Mouse (Mus musculus) left cerebral cortex, adult 8-10 months (tissue): ENCODE data around the gene Hacd1. TPM values are rescaled to one million over a fixed set of nuclear protein-coding genes. Genes with fewer than 3 reads are reported as not detected.

Source experiments
- DNase-seq, 2 experiments: peaks; one replicate each; pipeline ENCODE4 v3.0.0; 2022; ENCODE audit warnings: low spot score in 2 of 2
- total RNA-seq, 4 experiments: library from RNA; stranded (reverse); gene quantifications; 2 replicates each; pipeline ENCODE4 v1.2.4; 2022

Gene Hacd1
- total RNA-seq, 4 experiments from 2014 or later: 14.2 to 20.5 (median 17.0) TPM

DNA sequence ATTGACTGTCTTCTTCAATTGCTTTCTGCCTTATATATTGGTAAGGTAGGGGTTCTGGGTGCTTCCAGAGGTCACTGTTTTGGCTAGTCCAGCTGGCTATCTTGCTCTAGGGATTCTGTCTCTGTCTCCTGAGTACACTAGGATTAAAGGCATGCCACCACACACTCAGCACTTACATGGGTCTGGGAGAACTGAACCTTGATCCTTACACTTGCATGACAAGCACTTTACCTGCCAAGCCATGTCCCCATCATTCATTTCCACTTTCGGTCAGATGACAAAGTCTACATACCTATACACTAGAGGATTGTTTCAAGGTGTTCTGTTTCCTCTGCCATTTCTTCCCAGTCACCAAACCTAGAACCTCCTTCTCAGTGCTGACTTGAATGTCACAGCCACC lies 50.8 kb downstream of the Hacd1 start:
- no peak for DNase-seq

DNA sequence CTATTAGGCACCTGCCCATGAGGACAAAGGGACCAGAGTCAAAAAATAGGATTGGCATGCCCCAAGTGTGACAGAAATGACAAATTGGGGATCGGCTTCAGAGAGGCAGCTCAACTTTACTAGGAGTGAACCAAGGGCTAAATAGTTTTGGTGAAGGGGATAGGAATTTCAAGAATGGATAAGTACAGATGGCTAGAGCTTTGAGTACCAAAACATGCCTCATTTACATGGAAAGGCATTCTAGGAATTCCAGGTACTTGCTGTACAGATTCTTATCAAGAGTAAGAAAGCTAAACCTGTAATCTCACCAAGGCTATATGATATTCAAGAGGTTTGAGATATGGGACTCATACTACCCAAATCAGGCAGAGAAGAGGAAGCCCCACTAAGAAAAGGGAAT lies 95.8 kb downstream of the Hacd1 start:
- no peak for DNase-seq

DNA sequence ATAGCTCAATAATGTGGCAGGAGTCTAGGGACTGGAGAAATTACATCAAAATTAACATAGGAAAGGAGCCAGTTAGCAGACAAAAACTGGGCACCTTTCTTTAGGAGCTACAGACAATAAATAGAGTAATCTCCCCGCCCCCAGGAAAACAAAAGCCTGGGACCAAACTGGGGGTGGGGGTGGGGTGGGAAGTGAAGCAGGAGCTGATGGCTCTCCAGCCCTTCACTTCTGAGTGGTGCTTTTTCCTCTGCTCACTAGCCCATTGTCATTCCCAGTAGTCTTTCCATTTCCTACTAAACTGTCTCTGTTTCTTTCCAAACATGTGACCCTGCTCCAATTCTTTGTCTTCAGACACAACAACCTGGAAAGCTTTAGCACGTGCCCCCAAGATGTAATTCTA lies 99.5 kb downstream of the Hacd1 start:
- DNase-seq: no peak

DNA sequence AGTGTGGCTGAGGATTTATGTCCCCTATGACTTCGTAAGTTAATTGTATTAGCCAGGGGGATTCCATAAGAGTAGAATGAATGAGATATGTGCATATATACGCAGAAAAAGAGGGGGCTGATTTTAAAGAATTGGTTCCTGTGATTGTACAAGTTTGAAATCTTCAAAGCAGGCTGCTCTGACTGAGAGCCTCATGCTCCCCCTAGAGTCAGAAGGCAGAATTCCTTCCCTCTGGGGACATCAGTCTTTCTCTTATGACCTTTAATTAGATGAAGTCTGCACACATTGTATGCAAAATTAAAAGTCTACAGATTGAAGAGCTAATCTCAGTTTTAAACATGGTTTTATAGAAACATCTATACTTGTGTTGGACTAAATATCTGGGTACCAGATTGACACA lies 117.8 kb downstream of the Hacd1 start:
- no peak for DNase-seq

DNA sequence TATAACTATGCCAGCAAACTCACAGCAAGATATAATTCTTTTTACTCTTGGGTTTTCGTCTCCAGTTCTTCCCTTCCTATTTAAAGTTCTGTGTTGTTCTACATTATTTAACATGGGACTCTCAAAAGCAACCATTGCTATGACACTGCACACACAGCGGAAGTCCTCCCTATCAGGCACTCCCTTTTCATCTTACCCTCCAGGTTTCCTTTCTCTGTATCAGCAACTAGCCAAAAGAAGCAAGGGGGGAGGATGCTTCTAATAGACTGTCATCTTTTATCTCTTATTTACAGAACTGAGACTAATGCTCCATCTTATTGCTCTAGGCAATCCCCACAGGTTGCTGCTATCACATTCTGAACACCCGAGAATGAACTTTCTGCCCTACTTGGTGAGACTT lies 120.6 kb downstream of the Hacd1 start:
- DNase-seq: no peak

DNA sequence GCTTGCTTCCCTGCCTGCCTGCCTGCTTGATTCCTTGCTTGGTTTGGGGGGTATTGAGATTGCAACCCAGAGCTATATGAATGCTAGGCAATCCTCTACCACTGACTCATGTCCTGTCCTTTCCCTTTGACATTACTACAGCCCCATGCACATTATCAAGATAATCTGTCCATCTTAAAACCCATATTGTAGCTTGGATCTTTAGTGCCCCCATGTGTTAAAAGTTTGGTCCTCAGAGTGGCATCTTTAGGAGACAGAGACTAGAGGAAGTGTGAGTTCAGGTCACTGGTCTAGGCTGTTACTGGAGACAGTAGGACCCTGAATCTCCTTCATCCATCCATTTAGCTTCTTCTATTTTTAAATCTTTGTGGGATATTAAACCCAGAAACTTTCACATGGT lies 123.7 kb downstream of the Hacd1 start:
- DNase-seq: no peak

DNA sequence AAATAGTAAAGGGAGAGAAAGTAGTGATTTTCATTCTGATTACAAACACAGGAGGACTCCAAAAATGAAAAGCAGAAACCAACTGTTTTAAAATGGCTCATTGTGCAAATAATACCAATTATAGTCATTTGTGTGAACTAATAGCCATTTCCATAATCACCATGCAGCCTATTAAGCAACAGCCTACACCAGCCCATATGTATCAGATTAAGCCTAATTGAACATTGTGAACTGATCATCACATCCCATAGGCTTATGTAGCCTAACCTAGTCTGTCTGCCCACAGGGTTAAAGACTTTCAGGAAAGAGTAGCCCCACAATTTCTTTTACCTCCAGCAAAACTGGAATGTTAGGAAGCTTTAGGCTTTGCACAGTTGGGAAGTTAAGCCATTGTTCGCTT lies 125.2 kb downstream of the Hacd1 start:
- DNase-seq: no peak

DNA sequence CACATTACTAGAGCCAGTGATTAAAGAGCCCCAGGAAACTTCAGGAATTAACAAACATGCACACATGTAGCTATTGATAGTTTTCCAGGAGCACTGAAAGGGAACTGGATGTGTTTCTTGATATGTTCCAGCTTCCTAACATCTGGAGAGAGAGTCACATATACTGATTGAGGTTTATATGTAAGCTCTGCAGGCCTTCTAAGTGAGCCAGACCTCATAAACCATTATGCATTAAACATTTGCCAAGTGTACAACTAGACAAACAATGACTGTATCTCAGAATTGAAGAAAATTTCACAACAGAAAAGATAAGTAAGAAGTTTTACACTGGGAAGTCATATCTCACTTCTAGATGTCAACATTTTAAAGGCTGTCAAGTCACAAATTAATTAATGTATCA lies 167.4 kb downstream of the Hacd1 start:
- no peak for DNase-seq

DNA sequence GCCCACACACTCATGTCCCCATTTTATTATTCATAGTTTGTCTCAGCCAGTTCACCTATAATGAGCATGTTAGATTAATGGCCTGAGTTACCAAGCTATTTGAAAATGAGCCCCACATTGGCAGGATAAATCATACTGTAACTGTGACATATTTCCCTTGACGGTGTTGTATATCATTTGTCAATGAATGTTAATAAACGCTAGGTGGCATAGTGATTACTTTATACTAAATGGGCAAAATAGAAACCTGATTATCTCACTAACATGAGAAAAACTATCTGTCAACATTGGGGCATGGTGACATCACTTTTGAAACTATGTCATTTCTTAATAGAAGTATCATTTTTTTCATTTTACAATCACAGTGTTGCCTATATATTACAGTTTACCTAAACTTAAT lies 198.5 kb downstream of the Hacd1 start:
- no peak for DNase-seq

DNA sequence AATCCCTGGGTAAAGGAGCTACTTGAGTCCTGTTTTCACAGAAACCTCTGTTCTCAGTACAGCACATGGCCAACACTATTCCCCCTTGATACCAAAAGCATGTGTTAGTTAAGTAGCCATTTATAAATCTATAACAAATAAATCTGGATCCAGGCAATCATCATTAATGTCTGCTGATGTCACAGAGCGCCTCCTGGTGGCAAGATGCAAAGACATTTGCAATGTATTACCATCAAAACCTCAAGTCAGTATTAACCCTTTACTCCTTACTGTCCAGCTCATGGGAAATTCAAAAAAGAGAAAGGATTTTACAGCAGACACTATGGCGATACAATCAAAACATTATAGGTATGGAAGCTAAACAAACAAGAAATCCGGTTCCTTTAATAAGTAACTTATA lies 200.4 kb downstream of the Hacd1 start:
- no peak for DNase-seq

DNA sequence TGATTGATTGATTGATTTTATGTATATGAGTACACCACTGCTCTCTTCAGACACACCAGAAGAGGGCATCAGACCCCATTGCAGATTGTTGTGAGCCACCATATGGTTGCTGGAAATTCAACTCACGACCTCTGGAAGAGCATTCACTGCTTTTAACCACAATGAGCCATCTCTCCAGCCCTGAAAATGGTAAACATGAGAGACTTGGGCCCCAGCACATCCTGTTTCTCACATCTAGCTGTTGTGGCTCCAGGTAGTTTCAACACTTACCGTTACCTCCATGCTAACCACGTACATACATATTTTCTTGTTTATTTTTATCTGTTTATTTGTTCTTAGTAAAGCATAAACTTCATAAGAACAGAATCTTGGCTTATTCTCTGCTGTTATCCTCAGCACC lies 219.6 kb downstream of the Hacd1 start:
- no peak for DNase-seq

DNA sequence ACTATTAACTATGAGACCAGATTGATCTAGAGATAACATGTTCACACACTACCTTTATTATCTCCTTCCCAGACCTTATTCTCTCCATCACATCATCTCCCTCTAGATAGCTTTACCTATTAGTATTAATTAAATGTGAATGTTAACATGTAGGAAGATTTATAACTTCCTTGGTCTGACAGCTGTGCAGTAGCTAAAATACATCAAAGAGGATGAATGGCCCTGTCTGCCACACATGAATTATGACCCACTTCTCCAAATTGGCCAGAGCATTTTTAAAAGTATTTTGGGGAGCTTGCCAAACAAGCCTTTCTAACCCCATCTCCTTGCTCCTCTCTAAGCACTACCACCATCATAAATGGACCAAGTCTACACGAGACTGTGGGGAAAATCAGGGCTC lies 220.9 kb downstream of the Hacd1 start:
- DNase-seq: no peak

DNA sequence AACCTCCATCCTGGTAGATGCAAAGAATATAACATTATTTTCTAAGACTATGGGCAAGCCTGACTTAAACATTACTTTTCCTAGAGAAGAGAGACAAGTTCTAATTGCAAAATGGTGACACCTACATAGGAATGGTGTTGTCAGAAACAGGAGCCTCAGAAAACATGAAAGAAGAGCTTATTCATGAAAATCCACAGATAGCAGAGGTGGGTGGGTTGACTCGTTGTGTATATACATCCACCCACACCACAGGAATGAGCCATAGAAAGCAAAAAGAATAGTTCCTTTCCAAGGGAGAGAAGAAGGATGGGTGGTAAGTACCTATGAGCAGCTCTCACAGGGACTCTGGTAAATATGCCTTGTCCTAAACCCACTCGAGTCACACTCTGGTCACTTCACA lies 239.3 kb downstream of the Hacd1 start:
- no peak for DNase-seq

DNA sequence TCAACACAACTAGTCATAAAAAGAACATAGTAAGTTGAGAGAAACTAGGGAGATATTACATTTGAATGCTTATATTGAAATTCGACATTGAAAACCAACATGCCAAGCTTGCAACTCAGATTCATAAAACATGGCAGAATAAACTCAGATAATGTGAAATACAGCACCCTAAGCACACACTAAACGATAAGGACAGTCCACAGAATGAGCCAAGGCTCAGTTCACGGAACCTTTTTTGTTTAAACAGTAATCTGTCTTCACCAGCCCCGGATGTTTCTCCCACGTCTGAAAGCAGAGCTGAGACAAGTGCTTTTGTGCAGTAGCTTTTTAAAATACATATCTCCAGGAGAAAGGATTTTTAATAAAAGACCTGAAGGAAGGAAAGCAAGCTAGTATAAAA lies 247.3 kb downstream of the Hacd1 start:
- DNase-seq: no peak

DNA sequence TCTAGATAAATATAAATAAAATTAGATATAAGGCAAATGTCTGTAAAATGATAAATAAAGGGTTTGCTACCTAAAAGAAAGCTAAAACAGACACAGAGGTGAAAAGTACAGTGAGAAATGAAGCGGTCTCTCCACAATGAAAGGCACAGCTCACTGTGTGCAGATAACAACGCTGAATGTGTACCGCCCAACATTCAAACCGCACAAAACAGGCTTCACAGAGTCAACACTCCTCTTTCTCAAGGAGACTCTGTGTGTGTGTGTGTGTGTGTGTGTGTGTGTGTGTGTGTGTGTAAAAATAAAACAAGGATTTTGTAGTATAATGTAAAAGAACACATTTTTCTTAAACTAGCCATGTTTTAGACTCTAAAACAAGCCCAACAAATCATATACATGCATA lies 247.9 kb downstream of the Hacd1 start:
- no peak for DNase-seq

DNA sequence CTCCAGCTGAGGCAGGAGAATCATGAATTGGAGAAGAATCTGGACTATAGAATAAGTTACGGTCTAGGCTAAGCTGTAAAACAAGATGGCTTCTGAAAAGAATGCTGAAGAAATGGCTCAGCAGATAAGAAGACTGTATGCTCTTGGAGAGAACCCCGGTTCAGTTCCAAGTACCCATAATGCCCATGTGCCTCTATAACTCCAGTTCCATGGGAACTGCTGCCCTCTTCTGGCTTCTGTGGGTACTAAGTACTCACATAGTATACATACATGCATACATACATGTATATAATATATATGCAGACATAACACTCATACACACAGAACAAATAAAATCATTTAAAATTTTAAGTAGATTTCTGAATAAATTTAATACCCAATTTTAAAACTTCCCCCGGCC lies 249.8 kb downstream of the Hacd1 start:
- DNase-seq: no peak

DNA sequence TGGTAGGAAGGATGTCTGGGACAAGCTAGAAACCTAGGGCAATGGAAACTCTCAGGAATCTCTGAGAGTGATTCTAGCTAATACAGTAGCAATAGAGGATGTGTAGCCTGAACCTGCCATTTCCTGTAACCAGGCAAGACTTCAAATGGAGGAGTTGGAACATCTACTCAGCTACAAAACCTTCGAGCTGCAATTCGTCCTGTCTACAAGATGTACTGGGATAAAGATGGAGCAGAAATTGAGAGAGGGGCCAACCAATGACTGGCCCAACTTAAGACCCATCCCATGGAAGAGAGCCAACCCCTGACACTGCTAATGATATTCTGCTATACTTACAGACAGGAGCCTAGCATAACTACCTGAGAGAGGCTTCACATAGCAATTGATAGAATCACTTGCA lies 255.3 kb downstream of the Hacd1 start:
- DNase-seq: no peak

Other genes starting within 250 kb of the Hacd1 start
- 10 to 100 TPM; 86.1 to 97.0 (median 91.2) TPM for gene Stam, start 18.0 kb upstream of the Hacd1 start, total RNA-seq
- gene Tmem236, start 118.4 kb upstream of the Hacd1 start, total RNA-seq: under 1 TPM in 1 of 4 experiments, not detected in 3; 0.19 TPM
- gene Mrc1, start 173.3 kb upstream of the Hacd1 start, total RNA-seq: 1 to 10 TPM; 3.2 to 5.0 (median 4.3) TPM